Mouse (Mus musculus): ENCODE results near the gene Gtf2e1.

GRCm38 (mm10) chr16:37519721-37520120 lies 19.9 kb downstream of the Gtf2e1 start:
- no peak for TF ChIP-seq CTCF (IDR thresholded peaks at IDR 0.05; ENCODE audit: borderline replicate concordance, insufficient read depth, low read depth, low read length)
- TF ChIP-seq POLR2A (IDR thresholded peaks at IDR 0.05; ENCODE audit: borderline replicate concordance, insufficient read depth, low read length) = no peak
